Mouse (Mus musculus) embryonic fibroblast, embryonic 13.5 days (primary cell): ENCODE data around the gene Rarb. TPM values are rescaled to one million over a fixed set of nuclear protein-coding genes. Genes with fewer than 3 reads are reported as not detected.

Experiments
- H3K27ac ChIP-seq: 2 replicates; pipeline ENCODE4 v1.5.1; 2012; ENCODE audit warnings: low read length, control low read depth, inconsistent platforms; ENCODE audit not compliant: insufficient read depth
- H3K4me1 ChIP-seq: 2 replicates; pipeline ENCODE4 v1.6.1; 2011; ENCODE audit warnings: low read length; ENCODE audit not compliant: control insufficient read depth, insufficient read depth
- H3K4me3 ChIP-seq: 2 replicates; pipeline ENCODE4 v1.5.1; 2011; ENCODE audit warnings: mild to moderate bottlenecking, control low read depth, low read length; ENCODE audit not compliant: insufficient read depth
- CTCF ChIP-seq: IDR thresholded peaks from 2 replicates; pipeline ENCODE4 v1.5.1; 2011; ENCODE audit warnings: mild to moderate bottlenecking, control low read depth, low read length, moderate library complexity, borderline replicate concordance; ENCODE audit not compliant: insufficient read depth
- POLR2A ChIP-seq: IDR thresholded peaks from 2 replicates; pipeline ENCODE4 v1.6.1; 2011; ENCODE audit warnings: low read depth, mild to moderate bottlenecking, control low read depth, low read length, moderate library complexity
- polyA plus RNA-seq: library from polyadenylated mRNA; stranded (reverse); fragments of >200 nt; gene quantifications from 2 replicates; pipeline ENCODE4 v1.2.4, GENCODE M21; 2011; ENCODE audit warnings: low read depth; ENCODE audit not compliant: missing spikeins, insufficient read length

Rarb gene
- polyA plus RNA-seq, 1 experiment: 7.5 TPM

- Histone ChIP-seq H3K4me3 (no peak overlapping the region), H3K4me1 (peaks cover 2% of the 10 kb centered on the region; the same call in 1 of the 2 replicates), H3K27ac (no peak overlapping the region)
- TF ChIP-seq CTCF (no peak), POLR2A (no peak)
These were observed 434.2 kb downstream of the Rarb start for GRCm38 (mm10) chr14:16384783-16385182.
